Mouse (Mus musculus) lung, adult 18-20 months (tissue): ENCODE measurements around the gene Mab21l1.

Source experiments
- DNase-seq, 2 experiments: peaks; one replicate each; pipeline ENCODE4 v3.0.0; 2022; ENCODE audit warnings: mixed read lengths in 2 of 2

Mab21l1 gene

DNA sequence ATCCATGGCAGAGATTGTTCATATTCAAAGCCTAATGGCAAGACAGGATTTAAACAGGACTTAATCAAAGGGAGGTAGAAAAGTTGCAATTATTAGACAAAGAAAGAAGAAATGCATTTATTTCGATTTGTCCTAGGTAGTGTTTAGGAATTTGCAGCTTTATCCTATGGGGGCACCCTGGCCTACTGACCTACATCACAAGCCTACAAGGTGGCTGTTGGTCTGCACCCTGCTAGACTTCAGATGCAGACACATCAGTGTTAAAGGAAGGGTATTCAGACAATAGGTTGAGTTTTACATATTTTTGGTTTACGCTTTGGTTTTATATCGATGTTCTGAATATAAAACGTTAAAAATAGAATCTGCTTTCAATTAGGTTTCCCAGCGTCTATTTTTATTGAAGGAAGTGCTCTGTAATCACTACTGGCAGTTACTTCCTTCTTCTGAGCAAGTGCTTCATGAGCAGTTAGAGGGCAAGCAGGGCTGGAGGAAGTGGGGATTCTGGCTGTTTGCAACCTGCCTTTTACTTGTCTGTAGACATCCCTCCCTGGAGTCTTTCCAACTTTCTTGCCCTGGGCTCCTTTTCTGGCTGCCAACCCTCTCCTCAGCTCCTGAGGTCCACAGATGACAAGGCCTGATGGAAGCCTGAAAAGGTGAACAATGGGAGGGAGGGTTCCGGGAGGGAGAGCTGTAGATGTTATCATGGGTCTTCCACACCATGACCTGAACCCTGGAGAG, 34.5 kb downstream of the Mab21l1 start:
- DNase-seq: no peak

DNA sequence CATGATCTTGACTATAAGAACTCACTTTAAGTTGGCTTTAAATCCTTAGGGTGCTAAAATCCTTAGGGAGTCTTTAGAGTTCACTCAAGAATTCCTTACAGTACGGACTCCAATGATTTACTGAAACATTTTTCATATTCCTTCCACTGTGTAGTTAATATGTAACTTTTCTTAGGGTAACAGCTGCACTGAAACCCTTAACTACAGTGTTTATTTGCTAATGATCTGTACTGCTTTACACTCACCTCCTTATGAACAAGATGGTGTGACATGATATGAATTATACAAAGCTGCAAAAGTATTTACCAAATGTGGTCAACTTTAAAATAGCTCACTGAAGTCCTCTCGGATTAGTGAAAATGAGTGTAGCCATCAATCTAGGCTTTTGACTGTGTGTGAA, 35.8 kb downstream of the Mab21l1 start:
- no peak for DNase-seq

DNA sequence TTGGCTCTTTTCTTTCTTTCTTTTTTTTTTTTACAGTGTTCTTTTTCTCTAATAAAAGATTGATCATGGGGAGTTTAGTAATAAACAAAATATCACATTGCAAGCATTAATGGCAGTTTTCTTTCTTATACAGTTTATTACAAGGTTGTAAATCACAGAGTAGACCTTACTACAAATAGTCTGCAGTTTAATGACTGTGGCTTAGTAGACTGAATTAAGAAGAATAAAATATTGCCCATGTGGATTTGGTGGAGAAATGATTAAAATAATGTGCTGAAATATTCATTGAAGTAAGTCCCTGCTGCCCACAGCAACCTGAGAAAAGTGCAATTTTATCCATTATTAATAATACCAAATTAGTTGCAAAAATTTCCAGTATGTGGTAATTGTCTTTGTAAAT, 37.3 kb downstream of the Mab21l1 start:
- DNase-seq: no peak

DNA sequence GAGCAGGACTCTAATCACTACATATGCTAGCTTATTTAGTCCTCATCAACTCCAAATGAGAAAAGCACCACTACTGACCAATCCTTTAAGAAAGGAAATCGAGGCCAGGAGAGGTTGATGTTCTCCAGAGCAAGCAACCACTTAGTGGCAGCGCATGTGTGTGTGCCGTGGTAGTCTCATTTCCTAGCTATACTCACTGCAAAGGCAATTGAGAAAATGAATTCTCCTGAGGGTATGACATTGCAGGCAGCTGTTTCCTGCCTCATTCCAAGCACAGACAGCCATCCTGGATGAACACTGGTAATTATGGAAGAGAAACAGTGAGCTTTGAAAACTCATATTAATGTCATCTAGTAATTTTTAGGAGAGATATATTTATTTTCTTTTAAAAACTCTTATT, 42.6 kb downstream of the Mab21l1 start:
- no peak for DNase-seq

DNA sequence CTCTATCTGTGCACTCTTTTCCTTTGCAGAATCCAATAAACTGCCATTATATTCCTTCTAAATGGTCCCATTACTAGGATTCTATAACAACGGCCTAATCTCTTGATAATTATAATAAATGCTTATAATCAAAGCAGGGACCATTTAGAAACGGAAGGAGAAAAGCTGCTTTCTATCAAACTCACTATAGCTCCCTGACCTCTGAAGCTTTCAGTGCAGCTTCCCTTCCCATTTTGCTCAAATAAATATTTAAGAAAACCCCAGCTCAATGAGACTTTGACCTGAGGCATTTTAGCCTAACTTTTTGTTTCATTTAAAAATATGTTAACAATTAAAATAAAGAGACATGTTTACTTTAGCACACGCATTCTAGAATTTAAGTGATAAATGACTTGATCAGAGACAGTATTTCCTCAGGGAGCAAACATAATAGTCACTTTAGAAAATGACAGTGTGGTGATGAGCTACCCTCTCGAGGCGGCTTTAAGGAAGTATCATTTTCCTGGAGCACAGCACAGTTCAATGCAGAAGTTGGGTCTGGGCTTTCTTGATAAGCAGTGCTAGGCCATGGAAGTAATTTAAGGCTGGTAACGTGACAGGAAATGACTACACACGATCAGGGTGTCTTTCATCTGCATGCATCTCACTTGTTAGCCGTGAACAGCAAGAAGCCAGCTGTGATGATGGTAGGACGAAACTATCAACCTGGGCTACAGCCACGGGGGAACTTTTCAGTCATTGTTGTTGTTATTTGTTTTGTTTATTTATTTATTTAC, 46.4 kb downstream of the Mab21l1 start:
- DNase-seq: no peak

DNA sequence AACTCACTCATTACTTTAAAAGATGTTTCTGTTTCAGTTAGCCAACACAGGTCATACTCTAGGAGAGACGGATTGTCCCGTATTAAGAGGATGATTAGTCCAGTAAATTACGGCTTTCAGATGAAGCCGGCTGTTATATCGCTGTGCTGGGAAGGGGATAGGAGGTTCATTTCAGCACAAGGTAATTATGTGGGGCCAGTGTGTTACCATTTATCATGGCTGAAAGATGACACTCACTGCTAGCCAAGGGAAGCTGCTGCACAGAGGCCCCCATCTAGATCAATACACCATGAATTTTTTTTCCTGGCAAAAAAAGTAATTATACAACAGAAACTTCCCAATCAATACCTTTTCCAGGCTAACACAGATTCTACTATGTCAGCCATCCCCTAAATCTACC, 47.9 kb downstream of the Mab21l1 start:
- no peak for DNase-seq
